Mouse (Mus musculus) liver, adult 2 months (tissue): Measurements from ENCODE around the gene Gm20425.

Source experiments
- CTCF ChIP-seq: fragments of 200-500 bp; IDR thresholded peaks from 2 replicates; pipeline ENCODE4 v1.5.1; 2011; ENCODE audit warnings: low read depth, low read length, control low read depth
- POLR2A ChIP-seq: fragments of 200-500 bp; IDR thresholded peaks from 2 replicates; pipeline ENCODE4 v1.6.1; 2011; ENCODE audit warnings: low read length, control low read depth; ENCODE audit not compliant: insufficient read depth; ENCODE audit errors: extremely low read depth

DNA sequence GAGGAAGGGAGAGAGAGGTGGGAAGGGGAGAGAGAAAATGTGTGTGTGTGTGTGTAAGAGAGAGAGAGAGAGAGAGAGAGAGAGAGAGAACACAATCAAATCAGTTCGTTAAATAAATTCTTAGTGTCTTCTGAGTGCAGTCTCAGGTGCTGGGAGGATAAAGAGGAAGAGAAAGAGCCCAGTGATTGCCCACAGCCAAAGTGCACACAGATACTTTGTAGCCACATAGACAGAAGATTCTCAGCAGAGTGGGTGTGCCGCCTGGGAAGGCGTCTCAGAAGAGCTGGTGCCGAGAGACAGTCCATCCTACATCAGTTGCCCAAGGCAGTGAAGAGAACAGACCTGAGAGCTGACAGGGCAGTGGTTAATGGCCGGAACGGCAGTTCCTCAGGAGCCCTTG, 15.8 kb downstream of the Gm20425 start:
- TF ChIP-seq CTCF (no peak), POLR2A (no peak)
